Mouse (Mus musculus) ovary, postnatal 14 days (tissue): ENCODE results near the gene Mapk14.

Experiments used
- DNase-seq: peaks from one replicate; pipeline ENCODE4 v3.0.0; 2022; ENCODE audit warnings: low spot score

Gene Mapk14

GRCm38 (mm10) chr17:28690776-28691686 lies at the start of gene Mapk14:
TSS of gene Mapk14 (plus strand) at chr17:28691329.
- DNase-seq = peak; percentile 98

DNA sequence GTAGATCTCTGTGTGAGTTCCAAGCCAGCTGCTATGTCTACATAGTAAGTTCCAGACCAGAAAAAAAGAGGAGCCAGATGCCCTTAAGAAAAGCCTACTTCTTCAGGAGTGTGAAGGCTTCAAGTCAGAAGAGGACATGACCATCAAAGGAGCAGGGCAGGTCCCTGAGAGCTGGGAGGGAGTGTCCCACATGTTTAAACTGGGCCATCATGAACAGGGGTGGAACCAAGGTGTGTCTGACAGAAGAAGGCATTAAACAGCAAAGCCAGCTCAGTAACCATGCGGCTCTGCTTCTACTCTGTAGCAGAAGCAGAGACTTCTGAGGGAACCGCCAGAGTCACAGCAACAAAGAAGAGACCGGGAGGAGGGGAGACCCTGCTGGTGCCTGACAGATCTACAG lies 47.4 kb upstream of the Mapk14 start:
- no peak for DNase-seq

DNA sequence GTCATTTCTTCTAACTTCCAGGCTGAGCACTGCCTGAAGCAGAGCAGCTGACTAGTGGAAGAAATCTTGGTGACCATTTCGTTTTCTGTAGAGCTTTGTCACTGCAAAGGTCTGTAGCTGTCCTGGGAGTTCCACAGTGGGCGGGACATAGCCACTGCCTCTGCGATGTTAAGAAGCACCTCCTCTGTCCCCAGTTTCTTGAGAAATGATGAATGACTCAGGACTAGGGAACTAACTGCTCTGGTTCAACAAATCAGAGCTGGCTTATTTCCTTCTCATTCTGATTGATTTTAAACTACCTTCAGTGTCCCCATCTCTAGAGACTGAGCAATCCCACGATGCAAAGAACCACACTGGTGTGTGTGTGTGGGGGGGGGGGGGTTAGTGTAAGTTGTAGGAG lies 47.0 kb upstream of the Mapk14 start:
- no peak for DNase-seq

DNA sequence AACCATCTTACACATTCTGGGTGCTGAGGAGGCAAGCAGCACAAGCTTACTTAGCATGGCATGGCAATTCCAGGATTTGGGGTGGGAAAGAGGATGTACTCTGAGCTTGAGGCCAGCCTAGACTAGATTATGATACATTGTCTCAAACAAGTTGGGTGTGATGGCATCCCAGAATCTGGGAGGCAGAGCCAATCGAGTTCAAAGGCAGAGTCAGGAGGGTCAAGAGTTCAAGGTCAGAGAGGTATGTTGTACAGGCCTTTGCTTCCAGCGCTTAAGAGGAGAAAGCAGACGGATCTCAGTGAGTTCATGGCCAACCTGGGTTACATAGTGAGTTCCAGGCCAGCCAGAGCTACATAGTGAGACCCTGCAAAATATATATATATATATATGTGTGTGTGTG lies 44.9 kb upstream of the Mapk14 start:
- no peak for DNase-seq

- DNase-seq = no peak
Observed at GRCm38 (mm10) chr17:28648607-28649370, 42.3 kb upstream of the Mapk14 start.

DNA sequence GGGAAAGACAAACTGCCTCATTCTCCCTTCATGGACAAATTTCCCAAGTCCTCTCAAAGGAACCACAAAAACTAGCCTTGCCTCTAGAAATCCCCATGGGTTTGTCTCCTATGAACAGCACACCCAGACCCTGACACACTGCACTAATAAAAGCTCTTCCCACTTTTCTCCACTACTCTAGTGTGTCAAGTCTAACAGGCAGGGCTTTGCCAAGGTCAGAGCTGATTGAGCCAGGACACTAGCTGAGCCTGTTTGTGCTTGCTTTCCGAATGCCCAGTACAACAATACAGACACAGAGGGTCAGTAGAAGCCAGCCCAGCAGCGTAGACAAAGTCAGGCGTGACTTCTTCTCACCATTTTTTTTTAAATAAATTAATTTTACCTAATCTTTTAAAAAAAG lies 40.9 kb upstream of the Mapk14 start:
- DNase-seq = no peak

GRCm38 (mm10) chr17:28657936-28658335 lies 33.2 kb upstream of the Mapk14 start:
- no peak for DNase-seq

DNA sequence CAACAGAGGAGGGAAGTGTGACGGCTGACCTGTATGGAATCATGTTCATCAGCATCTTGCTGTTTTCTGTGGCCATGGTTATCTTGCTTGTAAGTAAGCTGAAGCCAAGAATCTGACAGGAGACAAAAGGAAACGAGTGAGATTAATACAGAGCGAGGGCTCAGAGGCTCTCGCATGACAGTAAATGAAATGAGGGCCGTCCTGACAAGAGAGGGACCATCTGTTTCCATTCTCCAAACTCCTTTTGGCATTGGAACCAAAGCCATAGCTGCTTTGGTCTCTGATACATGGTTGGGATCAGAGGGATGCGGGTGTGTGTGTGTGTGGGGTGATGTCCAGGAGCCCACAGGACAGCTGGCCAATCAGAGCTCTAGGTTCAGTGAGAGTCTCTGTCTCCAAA lies 31.6 kb upstream of the Mapk14 start:
- no peak for DNase-seq

- DNase-seq = no peak
Observed at GRCm38 (mm10) chr17:28682311-28683084, 8.6 kb upstream of the Mapk14 start.

GRCm38 (mm10) chr17:28683601-28684000 lies 7.5 kb upstream of the Mapk14 start:
- no peak for DNase-seq

- no peak for DNase-seq
Observed at GRCm38 (mm10) chr17:28684631-28685030, 6.5 kb upstream of the Mapk14 start.

DNA sequence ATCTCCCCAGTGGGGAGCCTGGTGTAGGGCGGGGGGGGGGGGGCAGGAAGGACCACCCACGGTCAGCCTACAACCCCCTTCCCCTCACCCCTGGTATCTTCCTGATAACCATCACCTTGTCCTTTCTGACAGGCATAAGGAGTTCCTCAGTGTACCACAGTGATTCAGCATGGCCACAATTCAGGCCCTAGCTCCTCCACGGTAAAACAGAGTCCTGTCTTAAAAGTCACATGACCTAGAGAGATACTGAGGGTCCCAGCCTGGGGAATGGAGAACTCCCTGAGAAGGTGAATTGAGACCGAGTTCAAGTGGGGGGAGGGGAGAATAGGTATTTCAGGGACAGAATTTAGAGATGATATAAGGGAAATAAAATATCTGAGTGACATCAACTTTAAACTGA lies 3.8 kb upstream of the Mapk14 start:
- no peak for DNase-seq

DNA sequence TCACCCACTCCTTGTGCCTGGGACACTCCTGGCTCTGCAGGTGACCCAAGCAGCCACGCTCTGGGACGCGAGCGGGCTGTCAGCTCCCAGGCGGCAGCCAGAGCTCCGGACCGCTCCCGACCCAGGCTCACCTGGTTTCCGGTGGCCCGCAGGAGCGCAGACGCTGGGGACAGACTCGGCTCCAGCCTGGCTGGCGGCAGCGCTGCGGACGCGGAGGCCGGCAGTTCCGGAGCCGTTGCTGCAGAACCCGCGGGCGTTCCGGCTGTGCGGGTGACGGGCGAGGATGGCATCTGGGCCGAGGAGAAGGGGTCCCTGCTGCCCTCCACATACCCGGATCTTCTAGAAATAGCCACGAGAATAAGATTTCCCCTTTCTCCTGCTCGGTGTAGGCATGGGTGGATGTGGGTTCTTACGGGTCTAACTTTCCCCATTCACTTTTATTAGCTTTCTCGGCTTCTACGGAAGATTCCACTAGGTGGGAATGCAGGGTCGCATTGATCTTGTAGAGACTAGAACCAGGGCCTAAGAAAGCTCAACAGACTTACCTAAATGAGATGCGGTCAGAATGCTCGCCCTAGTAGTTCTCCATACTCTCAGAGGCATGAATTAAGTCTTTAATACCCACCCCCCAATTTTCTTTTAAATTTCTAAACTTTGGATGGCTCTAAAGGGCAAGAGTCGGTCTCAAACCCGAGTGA lies 1.4 kb upstream of the Mapk14 start, which contains the start of gene Slc26a8:
Gene Slc26a8 (minus strand): TSS at position 648 of the 698 bp plus-strand sequence.
- DNase-seq = no peak

- DNase-seq = peak; percentile 47
Observed at GRCm38 (mm10) chr17:28691687-28692340, 685 bp downstream of the Mapk14 start.

DNA sequence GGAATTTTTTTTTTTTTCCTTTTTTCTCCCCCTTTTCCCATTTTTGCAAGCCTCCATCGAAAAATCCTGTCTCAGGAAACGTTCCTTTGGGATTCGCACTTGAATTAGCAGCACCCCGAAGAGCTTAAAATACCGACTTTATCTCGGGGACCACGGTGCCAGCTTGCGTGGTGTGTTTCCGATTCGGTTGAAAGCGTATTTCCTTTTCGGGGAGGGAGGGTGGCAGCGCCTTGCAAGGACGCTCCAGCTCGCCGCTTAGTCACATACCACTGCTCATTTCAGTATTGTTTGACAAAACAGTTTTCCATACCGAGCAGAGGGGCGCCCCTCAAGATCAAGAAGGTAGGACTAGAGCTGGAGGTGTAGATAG lies 1.2 kb downstream of the Mapk14 start:
- no peak for DNase-seq

DNA sequence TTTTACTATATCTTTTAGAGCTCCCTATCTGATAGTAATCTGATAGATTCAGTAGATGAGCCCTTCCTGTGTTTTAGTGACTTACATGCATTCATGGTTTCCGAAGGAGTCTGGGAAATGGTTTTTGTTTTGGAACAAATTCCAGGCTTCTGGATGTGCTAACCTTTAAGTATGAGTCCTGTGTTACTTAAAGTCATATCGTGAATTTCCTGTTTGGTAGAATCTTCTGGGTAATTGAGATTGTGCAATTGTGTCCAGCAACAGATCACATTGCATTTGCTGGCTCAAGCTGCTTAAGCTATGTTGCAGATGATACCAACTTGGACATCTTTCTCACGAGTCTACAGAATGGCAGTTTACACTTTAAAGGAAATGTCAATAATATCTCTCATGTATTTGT lies 2.0 kb downstream of the Mapk14 start:
- DNase-seq = no peak

DNA sequence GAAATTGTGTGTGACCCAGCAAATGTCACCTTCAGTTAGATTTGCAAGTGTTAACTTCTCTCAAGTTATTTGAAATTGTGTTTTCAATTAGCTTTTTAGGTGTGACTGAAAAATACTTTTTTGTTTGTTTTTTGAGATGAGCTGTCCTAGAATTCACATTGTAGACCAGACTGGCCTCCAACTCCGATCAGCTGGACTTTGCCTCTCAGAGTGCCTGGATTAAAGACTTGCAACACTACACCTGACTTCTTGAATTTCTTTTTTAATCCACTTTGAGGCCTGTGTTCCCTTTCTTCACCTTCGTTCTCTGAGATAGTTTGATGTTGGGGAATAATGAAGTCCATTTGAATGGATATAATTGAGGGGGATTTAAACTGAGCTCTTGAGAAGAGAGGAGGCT lies 2.9 kb downstream of the Mapk14 start:
- no peak for DNase-seq

DNA sequence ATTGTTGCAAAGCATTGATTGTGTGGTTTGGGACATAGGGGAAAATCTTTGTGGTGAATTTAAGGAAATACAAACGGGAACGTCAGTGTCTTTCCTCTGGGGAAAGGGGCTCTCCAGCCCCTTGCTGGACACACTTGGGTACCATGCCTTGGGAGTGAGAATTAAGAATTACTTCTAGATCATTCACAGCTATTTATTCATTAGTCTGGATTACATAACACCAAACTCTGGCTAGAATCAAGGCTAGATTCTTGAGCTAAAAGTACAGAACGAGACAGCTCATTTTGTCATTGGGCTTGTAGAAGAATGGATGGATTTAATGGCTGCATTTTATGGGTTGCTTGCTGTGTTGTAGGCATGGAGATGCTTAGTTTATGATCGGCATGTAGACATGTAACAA lies 3.7 kb downstream of the Mapk14 start:
- DNase-seq = no peak

DNA sequence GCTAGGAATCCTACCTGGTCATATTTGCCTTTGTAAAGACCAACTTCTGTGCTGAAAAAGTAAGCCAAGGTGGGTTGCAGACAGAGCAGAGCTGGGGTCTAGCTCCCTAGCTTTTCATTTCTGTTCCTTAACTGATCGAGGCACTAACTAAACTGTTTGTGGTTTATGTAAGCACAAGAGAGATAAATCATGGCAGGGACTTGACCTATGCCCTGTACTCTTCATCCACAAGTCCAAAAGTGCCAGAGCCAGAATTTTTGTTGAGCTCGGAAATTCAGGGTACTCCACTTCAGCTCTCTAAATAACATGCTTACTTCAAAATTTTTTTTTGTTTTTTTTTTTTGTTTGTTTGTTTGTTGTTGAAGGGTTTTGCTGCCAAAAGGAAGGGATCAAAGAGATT lies 5.5 kb downstream of the Mapk14 start:
- no peak for DNase-seq

GRCm38 (mm10) chr17:28697290-28698195 lies 6.4 kb downstream of the Mapk14 start:
- no peak for DNase-seq
